Mouse (Mus musculus): ENCODE measurements around the gene Elovl6. TPM values are rescaled to one million over a fixed set of nuclear protein-coding genes. Genes with fewer than 3 reads are reported as not detected.

The Elovl6 gene
- polyA plus RNA-seq, 1 experiment, result 40.6 TPM

DNA sequence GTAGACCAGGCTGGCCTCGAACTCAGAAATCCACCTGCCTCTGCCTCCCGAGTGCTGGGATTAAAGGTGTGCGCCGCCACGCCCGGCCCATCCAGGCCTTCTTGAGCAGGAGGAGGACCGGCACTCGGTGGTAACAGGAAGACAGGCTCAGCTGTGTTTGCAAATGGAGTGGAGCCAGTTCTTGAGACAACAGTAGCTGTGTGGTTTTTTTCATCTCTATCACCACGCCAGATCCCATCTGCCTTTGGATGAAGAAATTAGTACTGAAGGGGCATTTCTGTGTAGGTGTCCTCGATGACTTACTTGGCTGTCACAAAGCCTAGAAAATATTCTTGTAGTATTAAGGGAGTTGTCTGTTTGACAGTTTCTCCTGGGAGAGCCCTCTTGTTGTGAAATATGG, 28.9 kb downstream of the Elovl6 start:
- Histone ChIP-seq H3K4me3 (replicated peaks; ENCODE audit: insufficient read depth, low read depth, low read length) (no peak overlapping the region), H3K27me3 (ENCODE audit: control insufficient read depth, insufficient read depth, low read length) (no peaks in the 10 kb centered on the region), H3K4me1 (ENCODE audit: control insufficient read depth, insufficient read depth, low read length) (0 out of 2 replicates have a peak, but pooled peaks cover 2% of the 10 kb centered on the region), H3K27ac (ENCODE audit: insufficient read depth, low read length) (no peak overlapping the region)
- TF ChIP-seq CTCF (IDR thresholded peaks at IDR 0.05; ENCODE audit: borderline replicate concordance, insufficient read depth, low read depth, low read length), result no peak
- DNase-seq, result peak in 1 of 2 experiments; percentile 44
- 55% methylated on average over 10 of the region's 10 CpGs for WGBS

GRCm38 (mm10) chr3:129561853-129562252, 29.7 kb downstream of the Elovl6 start:
- DNase-seq, result no peak
- WGBS, result 91% methylated on average over 2 of the region's 2 CpGs
- Histone ChIP-seq H3K4me3 (replicated peaks; ENCODE audit: insufficient read depth, low read depth, low read length) (no peak overlapping the region), H3K27me3 (ENCODE audit: control insufficient read depth, insufficient read depth, low read length) (no peaks in the 10 kb centered on the region), H3K27ac (ENCODE audit: insufficient read depth, low read length) (no peak overlapping the region), H3K4me1 (ENCODE audit: control insufficient read depth, insufficient read depth, low read length) (peaks cover 5% of the 10 kb centered on the region; the same call in 1 of the 2 replicates)
- no peak for TF ChIP-seq CTCF (IDR thresholded peaks at IDR 0.05; ENCODE audit: borderline replicate concordance, insufficient read depth, low read depth, low read length)
- no peak for TF ChIP-seq POLR2A (IDR thresholded peaks at IDR 0.05; ENCODE audit: borderline replicate concordance, insufficient read depth, low read length)

DNA sequence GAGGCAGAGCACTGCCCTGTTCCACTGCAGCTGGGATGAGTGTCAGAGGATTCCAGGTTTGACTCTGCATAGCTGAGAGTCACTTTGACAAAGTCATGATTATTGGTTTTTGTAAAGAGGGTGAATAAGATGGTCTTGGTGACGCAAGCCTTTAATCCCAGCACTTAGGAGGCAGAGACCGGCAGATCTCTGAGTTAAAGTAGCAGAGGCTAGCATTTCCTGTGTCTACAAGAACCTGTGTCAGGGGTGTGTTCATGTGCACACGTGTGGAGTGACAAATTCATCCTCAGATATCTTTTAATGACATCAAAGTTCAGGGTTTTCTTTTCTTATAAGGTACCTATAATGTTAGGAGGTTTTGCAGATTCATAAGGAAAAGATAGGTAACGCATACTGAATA, 30.3 kb downstream of the Elovl6 start:
- WGBS, result 98% methylated on average over 4 of the region's 4 CpGs

GRCm38 (mm10) chr3:129563807-129564206, 31.7 kb downstream of the Elovl6 start:
- Histone ChIP-seq H3K4me1 (ENCODE audit: control insufficient read depth, insufficient read depth, low read length) (peaks cover 3% of the 10 kb centered on the region; the same call in 1 of the 2 replicates), H3K27me3 (ENCODE audit: control insufficient read depth, insufficient read depth, low read length) (no peaks in the 10 kb centered on the region), H3K4me3 (replicated peaks; ENCODE audit: insufficient read depth, low read depth, low read length) (no peak overlapping the region), H3K27ac (ENCODE audit: insufficient read depth, low read length) (no peak overlapping the region)
- no peak for DNase-seq
- TF ChIP-seq CTCF (IDR thresholded peaks at IDR 0.05; ENCODE audit: borderline replicate concordance, insufficient read depth, low read depth, low read length) (no peak), POLR2A (IDR thresholded peaks at IDR 0.05; ENCODE audit: borderline replicate concordance, insufficient read depth, low read length) (no peak)
- WGBS, result 73% methylated on average over 4 of the region's 4 CpGs

More for the DNA sequence above, 30.3 kb downstream of the Elovl6 start:
- Histone ChIP-seq H3K27me3 (ENCODE audit: control insufficient read depth, insufficient read depth, low read length) (no peaks in the 10 kb centered on the region), H3K4me3 (replicated peaks; ENCODE audit: insufficient read depth, low read depth, low read length) (no peak overlapping the region), H3K27ac (ENCODE audit: insufficient read depth, low read length) (no peak overlapping the region), H3K4me1 (ENCODE audit: control insufficient read depth, insufficient read depth, low read length) (peaks cover 5% of the 10 kb centered on the region; the same call in 1 of the 2 replicates)
- TF ChIP-seq CTCF (IDR thresholded peaks at IDR 0.05; ENCODE audit: borderline replicate concordance, insufficient read depth, low read depth, low read length), result no peak
- no peak for TF ChIP-seq POLR2A (IDR thresholded peaks at IDR 0.05; ENCODE audit: borderline replicate concordance, insufficient read depth, low read length)
- no peak for DNase-seq

DNA sequence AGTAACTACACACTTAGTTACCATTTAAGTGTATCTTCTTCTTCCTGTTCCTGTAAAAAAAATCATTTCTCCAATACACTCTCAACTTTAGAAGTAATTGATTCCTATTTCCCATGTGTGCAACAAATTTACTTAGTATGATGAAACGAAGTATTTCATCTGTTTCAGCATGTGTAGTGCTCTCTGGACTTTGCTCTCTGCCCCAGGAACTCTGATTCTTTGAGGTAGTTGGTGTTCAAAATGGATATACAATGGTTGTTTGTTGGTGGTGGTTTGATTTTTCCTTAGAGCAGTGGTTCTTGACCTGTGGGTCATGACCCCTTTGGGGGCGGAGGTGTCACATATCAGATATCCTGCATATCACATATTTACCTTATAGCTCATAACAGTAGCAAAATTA, 32.7 kb downstream of the Elovl6 start:
- Histone ChIP-seq H3K4me3 (replicated peaks; ENCODE audit: insufficient read depth, low read depth, low read length) (no peak overlapping the region), H3K27me3 (ENCODE audit: control insufficient read depth, insufficient read depth, low read length) (no peaks in the 10 kb centered on the region), H3K4me1 (ENCODE audit: control insufficient read depth, insufficient read depth, low read length) (peaks cover 3% of the 10 kb centered on the region; the same call in 1 of the 2 replicates), H3K27ac (ENCODE audit: insufficient read depth, low read length) (no peak overlapping the region)
- TF ChIP-seq CTCF (IDR thresholded peaks at IDR 0.05; ENCODE audit: borderline replicate concordance, insufficient read depth, low read depth, low read length) (no peak), POLR2A (IDR thresholded peaks at IDR 0.05; ENCODE audit: borderline replicate concordance, insufficient read depth, low read length) (no peak)
- no peak for DNase-seq
- WGBS, result 95% methylated on average over 2 of the region's 2 CpGs

- Histone ChIP-seq H3K4me3 (replicated peaks; ENCODE audit: insufficient read depth, low read depth, low read length) (no peak overlapping the region), H3K27me3 (ENCODE audit: control insufficient read depth, insufficient read depth, low read length) (no peaks in the 10 kb centered on the region), H3K4me1 (ENCODE audit: control insufficient read depth, insufficient read depth, low read length) (peaks cover 3% of the 10 kb centered on the region; the same call in 1 of the 2 replicates), H3K27ac (ENCODE audit: insufficient read depth, low read length) (no peak overlapping the region)
- no peak for TF ChIP-seq CTCF (IDR thresholded peaks at IDR 0.05; ENCODE audit: borderline replicate concordance, insufficient read depth, low read depth, low read length)
- no peak for TF ChIP-seq POLR2A (IDR thresholded peaks at IDR 0.05; ENCODE audit: borderline replicate concordance, insufficient read depth, low read length)
- 95% methylated on average over 8 of the region's 8 CpGs for WGBS
- no peak for DNase-seq
These were observed 33.3 kb downstream of the Elovl6 start for GRCm38 (mm10) chr3:129565458-129565857.

GRCm38 (mm10) chr3:129566013-129566412, 33.9 kb downstream of the Elovl6 start:
- Histone ChIP-seq H3K4me3 (replicated peaks; ENCODE audit: insufficient read depth, low read depth, low read length) (no peak overlapping the region), H3K4me1 (ENCODE audit: control insufficient read depth, insufficient read depth, low read length) (peaks cover 3% of the 10 kb centered on the region; the same call in 1 of the 2 replicates), H3K27me3 (ENCODE audit: control insufficient read depth, insufficient read depth, low read length) (no peaks in the 10 kb centered on the region), H3K27ac (ENCODE audit: insufficient read depth, low read length) (no peak overlapping the region)
- WGBS, result 82% methylated on average over 2 of the region's 2 CpGs
- DNase-seq, result no peak
- no peak for TF ChIP-seq CTCF (IDR thresholded peaks at IDR 0.05; ENCODE audit: borderline replicate concordance, insufficient read depth, low read depth, low read length)
- TF ChIP-seq POLR2A (IDR thresholded peaks at IDR 0.05; ENCODE audit: borderline replicate concordance, insufficient read depth, low read length), result no peak

- TF ChIP-seq POLR2A (IDR thresholded peaks at IDR 0.05; ENCODE audit: borderline replicate concordance, insufficient read depth, low read length) (no peak), CTCF (IDR thresholded peaks at IDR 0.05; ENCODE audit: borderline replicate concordance, insufficient read depth, low read depth, low read length) (no peak)
- WGBS, result 45% methylated on average over 5 of the region's 5 CpGs
These were observed 34.7 kb downstream of the Elovl6 start for GRCm38 (mm10) chr3:129566876-129567275.

More at GRCm38 (mm10) chr3:129566876-129567275, 34.7 kb downstream of the Elovl6 start:
- Histone ChIP-seq H3K27me3 (ENCODE audit: control insufficient read depth, insufficient read depth, low read length) (no peaks in the 10 kb centered on the region), H3K4me3 (replicated peaks; ENCODE audit: insufficient read depth, low read depth, low read length) (no peak overlapping the region), H3K4me1 (ENCODE audit: control insufficient read depth, insufficient read depth, low read length) (peaks cover 3% of the 10 kb centered on the region; the same call in 1 of the 2 replicates), H3K27ac (ENCODE audit: insufficient read depth, low read length) (no peak overlapping the region)
- no peak for DNase-seq

Data from cerebellum, adult 2 months (tissue).